Mouse (Mus musculus): Measurements from ENCODE around the gene 2010111I01Rik.

- TF ChIP-seq CTCF (IDR thresholded peaks at IDR 0.05; ENCODE audit: borderline replicate concordance, insufficient read depth, low read length) (no peak), POLR2A (IDR thresholded peaks at IDR 0.05; ENCODE audit: low read depth, low read length) (no peak)
Observed at GRCm38 (mm10) chr13:63289687-63290086, 325.0 kb downstream of the 2010111I01Rik start.

Data from embryonic fibroblast, embryonic 13.5 days (primary cell).